Mouse (Mus musculus): ENCODE measurements around the gene Ctsd.

GRCm38 (mm10) chr7:142376096-142376495 lies 11.7 kb downstream of the Ctsd start:
- no peak for TF ChIP-seq CTCF (IDR thresholded peaks at IDR 0.05; ENCODE audit: extremely low read depth, insufficient read depth, insufficient read length, insufficient replicate concordance)
- no peak for TF ChIP-seq POLR2A (IDR thresholded peaks at IDR 0.05; ENCODE audit: low read depth, low read length)
